Mouse (Mus musculus) gonadal fat pad, adult 2 months (tissue): ENCODE results near the gene Frmd8. TPM values are rescaled to one million over a fixed set of nuclear protein-coding genes. Genes with fewer than 3 reads are reported as not detected.

Source experiments
- DNase-seq: peaks from one replicate; pipeline ENCODE4 v3.0.0-alpha.2; 2012; ENCODE audit warnings: low read depth
- polyA plus RNA-seq: library from polyadenylated mRNA; depleted of rRNA; stranded (reverse); fragments of >200 nt; gene quantifications from 2 replicates; pipeline ENCODE4 v1.2.3, GENCODE M21; 2012; rRNA removed

Frmd8 gene
- polyA plus RNA-seq, 1 experiment: 15.1 TPM

DNA sequence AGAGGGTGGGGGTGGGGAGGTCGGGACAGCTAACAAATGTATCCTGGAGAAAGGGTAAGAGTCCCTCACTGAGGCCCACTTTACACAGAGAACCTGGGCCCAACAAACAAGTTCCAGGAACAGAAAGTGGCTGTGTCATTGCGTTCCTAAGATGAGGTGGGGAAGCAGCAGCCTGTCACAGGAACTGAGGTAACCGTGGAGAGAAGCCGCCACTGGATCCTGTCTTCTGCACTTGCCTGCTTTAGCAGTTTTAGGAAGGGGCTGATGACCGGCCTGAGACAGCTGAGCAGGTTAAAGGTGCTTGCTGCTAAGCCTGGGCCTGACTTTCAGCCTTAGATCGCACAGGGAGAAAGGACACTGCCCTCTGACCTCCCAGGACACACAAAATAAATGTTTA lies 68.3 kb downstream of the Frmd8 start:
- no peak for DNase-seq

DNA sequence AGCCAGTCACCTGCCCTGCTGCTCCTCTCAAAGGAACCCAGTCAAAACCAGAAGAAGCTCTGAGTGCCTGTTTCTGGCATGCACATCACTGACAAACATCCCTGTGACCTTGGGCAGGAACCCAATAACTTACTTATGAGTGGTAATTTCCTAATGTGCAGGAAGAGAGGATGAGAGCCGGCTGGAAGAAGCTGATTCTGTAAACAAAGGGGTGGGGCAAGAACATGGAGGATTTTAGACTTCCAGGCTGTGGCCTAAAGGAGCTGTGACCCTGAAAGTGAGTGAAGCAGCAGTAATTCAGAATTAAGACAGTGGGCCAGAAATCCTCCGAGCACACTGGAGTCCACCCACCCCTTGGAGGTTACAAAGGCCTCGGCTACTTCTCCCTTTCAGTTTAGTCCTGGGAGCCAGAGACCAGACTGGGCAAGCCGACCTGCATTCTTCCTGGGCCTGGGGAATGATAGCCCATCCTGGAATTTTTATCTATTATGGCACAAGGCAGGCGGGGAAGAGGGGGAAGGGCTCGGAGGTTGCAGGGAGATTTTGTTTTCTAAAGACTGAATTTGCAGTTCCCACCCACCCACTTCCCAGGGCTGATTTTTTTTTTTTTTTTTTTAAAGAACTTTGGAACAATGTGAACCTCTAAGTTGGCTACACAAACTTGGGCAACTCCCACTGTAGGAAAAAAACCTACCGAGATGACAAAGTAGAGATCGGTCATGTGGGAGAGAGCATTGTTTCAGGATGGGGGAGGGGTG lies 68.8 kb downstream of the Frmd8 start:
- DNase-seq: no peak

DNA sequence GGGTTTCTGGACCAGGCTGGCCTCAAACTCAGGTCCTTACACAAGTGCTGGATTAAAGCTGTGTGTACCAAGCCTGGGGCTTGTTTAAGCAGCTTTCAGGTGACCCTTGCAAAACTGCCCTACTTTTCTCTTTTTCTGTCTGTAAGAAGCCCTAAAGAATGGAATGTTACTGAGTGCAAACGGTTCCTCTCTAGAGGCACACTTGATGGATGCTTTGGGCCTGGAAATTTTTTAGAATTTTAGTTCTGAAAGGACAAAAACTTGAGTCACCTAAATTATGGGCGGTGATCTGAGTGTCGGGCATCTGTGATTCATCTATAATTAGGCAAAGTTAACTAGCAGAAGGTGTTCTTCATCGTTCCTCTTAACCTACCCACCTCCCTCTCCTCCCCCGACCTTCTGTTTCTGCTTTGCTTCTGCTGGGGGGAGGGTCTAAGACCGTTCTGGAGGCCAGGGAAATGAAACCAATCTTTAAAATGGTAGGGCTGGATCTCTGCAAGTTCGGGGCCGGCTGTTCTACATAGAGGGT lies 70.6 kb downstream of the Frmd8 start:
- DNase-seq: no peak

DNA sequence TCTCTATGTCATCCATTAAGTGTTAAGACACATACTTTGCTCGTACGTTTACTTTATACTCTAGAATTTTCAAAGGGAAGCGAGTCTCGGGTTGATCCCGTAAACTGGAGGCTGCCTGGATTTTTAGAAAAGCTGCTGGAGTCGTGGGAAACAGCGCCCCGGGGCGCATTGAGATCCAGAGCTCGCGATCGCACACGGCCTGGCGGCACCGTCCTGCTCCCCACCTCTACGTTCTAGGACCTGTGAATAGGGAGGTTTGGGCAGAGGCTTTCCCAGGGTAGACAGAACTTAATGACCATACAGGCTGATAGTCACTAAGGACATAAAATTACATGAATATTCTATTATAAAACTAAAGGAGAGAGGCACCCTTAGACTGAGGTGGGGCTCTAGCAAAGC lies 71.2 kb downstream of the Frmd8 start:
- DNase-seq: no peak

DNA sequence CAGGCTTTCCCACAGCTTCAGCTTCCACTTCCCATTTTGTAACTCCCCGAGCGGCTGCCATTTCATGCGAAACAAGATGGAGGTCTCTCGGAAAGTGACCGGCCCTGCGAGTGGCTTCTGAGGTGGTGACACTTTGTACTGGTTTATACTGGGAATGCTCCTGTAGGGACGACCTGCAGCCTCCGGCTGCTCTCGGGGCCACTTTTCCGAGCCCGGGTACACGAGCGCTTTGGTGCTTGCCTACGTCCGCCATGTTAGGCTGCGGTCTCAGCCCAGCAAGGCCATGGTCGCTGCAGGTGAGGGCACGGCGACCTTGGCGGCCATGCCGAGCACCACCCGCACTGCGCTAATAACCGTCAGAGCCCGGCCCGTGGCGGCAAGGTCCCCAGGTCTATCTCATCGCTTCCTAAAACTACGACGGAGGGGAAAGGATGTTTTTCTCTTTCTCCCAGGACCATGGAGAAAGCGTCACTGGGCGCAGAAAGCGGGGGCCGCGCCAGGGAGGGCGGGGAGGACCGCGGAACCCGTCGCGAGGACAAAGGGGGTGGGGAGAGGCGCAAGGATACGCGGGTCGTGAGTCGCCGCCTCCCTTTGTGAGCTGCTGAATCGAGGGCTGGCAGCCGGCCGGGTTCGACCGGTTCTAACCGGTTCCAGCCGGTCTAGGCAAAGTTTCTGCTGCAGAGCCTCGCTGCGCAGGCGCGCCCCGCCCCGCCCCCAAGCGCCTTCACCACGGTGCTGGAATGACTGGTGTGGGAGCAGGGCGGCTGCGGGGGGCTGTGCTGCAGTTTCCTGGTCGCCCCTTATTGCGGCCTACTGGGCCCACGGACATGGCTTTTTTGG lies 71.8 kb downstream of the Frmd8 start:
- DNase-seq: no peak

DNA sequence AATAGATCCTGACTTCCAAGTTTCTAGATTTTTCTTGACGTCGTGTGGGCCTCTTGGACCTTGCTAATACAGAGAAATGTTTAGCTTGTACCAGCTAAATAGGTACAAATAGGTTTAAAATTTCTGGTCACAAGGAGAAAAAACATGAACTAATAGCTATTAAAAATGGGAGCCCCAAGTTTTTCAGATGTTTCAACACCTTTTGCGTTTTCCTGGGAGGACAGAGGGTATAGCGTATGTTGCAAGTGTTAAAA lies 72.4 kb downstream of the Frmd8 start:
- DNase-seq: no peak

DNA sequence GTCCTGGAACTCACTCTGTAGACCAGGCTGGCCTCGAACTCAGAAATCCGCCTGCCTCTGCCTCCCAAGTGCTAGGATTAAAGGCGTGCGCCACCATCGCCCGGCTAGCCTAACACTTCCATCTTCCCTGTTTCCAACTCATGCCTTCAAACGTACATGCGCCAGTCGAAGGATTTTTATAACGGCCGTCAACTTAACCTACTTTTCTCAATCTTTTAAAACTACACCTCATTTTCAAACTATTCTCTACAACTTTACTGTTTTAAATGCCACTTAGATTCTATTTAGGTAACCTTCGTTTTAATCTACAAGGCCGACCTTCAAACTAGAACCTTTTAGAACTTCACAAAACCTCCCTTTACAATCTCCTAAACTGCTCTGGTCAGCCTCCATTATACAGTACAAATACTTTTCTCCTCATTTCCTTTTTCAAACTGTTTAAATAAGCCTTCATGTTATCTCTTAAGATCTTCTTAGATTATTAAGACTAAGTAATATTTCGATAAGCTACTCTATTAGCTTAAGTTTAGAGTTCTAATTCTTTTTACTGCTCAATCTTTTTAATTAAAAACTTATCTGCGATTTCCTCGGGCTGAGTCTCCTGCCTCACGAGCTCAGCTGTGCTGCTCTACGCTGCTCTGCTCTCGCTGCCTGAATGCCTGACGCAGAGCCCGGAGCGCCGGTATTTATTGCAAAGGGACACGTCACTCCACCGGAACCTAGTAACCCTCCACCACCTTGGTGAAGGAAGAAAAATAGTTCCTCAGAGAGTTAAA lies 72.9 kb downstream of the Frmd8 start:
- no peak for DNase-seq

DNA sequence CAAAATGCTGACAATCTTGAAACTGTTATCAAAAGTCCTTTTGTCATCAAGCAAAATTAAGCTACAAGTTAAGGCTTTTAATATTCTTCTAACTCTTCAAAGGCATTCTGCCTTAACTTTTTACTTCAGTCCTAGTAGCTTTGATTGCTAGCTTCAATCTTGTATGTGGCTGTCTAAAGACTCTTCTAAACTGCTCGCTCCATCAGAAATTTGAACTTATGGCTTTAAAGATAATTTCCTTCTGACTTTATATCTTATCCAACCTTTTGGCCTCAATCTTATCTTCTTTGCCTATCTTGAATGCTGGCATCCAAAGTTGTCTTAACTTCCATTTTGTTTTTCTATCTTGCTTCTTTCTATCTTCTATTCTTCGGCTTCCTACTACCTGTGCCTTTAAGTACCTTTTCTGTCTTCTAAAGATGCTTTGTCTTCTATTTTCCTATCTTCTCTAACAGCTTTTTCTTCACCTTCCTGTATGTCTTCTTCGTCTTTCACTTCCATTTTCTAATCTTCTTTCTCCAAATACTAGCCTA lies 73.6 kb downstream of the Frmd8 start:
- DNase-seq: no peak

DNA sequence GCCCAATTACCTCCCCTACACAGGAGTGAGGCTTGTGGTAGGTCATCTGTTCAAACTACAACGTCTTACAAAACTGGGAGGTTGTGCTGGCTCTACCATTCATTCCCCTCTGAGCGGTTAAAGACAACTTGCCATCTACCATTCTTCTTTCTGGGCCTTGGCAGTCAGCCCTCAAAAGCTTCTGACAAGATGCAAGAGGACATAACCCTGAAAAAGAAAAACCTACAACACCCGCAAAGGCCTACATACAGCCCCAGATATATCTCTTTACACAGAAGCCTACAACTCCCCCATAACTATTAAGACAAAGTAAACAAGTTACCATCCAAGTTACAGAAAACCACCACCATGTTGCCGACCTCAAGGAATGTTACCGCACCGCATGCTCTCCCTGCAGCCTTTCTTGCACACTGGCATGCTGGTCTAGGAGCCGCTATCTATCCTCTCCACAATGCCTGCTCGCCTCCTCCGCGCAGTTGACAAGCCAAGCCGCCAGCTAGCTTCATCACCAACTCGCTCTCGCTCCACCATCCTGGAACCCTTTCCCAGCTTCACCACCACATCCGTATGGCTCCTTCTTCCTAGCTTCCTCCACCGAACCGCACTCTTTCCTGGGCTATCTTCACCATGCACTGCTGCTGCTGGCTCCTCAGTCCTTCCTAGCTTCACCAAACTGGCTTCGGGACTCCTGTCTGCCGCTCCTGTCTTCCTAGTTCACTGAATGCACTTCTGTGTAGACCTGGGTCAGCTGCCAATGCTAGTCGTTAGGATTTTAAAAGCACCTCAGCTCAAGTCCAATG lies 74.2 kb downstream of the Frmd8 start:
- no peak for DNase-seq

DNA sequence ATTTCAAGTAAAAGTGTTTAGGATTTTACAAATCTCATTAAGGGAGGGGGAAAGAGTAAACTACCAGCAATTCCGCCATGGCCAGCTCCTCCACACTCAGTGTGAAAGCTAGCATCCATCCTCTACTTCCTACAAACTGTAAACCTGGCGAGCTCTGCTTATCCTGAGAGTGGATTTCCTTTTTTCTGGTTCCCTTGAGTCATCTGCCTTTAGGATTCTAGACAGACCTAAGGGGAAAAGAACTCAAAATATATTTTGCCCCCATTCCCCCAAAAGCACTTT lies 74.8 kb downstream of the Frmd8 start:
- DNase-seq: no peak

Other genes with a start within 250 kb of the Frmd8 start
- gene Rela, start 237.8 kb downstream of the Frmd8 start, polyA plus RNA-seq: 66.8 and 81.8 TPM in 2 replicates
- gene Sipa1, start 211.6 kb downstream of the Frmd8 start, polyA plus RNA-seq: 36.3 and 45.7 TPM in 2 replicates
- gene Map3k11, start 186.5 kb downstream of the Frmd8 start, polyA plus RNA-seq: 50.6 and 52.8 TPM in 2 replicates
- 80.2 and 87.4 TPM in 2 replicates for gene Pcnx3, start 186.4 kb downstream of the Frmd8 start, polyA plus RNA-seq
- gene Kcnk7, start 170.9 kb downstream of the Frmd8 start, polyA plus RNA-seq: 0.33 and 0.36 TPM in 2 replicates
- gene Ehbp1l1, start 149.0 kb downstream of the Frmd8 start, polyA plus RNA-seq: 43.8 and 64.4 TPM in 2 replicates
- 160 and 194 TPM in 2 replicates for gene Fam89b, start 145.6 kb downstream of the Frmd8 start, polyA plus RNA-seq
- 186 and 257 TPM in 2 replicates for gene Ltbp3, start 134.4 kb downstream of the Frmd8 start, polyA plus RNA-seq
- gene Scyl1, start 103.9 kb downstream of the Frmd8 start, polyA plus RNA-seq: 155 TPM in 2 replicates
- 17.3 and 25.7 TPM in 2 replicates for gene Slc25a45, start 2.5 kb upstream of the Frmd8 start, polyA plus RNA-seq
- 0.70 and 0.75 TPM in 2 replicates for gene Tigd3, start 18.9 kb upstream of the Frmd8 start, polyA plus RNA-seq
- 71.5 and 79.4 TPM in 2 replicates for gene Dpf2, start 37.7 kb upstream of the Frmd8 start, polyA plus RNA-seq
- gene Cdc42ep2, start 49.5 kb upstream of the Frmd8 start, polyA plus RNA-seq: 12.9 and 17.6 TPM in 2 replicates
- gene Pola2, start 88.9 kb upstream of the Frmd8 start, polyA plus RNA-seq: 29.1 and 43.2 TPM in 2 replicates
- gene Slc22a20, start 110.9 kb upstream of the Frmd8 start, polyA plus RNA-seq: not detected in 2 replicates
- gene Capn1, start 140.6 kb upstream of the Frmd8 start, polyA plus RNA-seq: 70.6 and 85.2 TPM in 2 replicates
- 55.6 and 104 TPM in 2 replicates for gene Syvn1, start 171.3 kb upstream of the Frmd8 start, polyA plus RNA-seq
- gene Mrpl49, start 182.5 kb upstream of the Frmd8 start, polyA plus RNA-seq: 28.3 and 29.0 TPM in 2 replicates
- 1,249 and 1,627 TPM in 2 replicates for gene Fau, start 182.6 kb upstream of the Frmd8 start, polyA plus RNA-seq
- 60.6 and 60.9 TPM in 2 replicates for gene Znhit2, start 185.9 kb upstream of the Frmd8 start, polyA plus RNA-seq
- gene Tm7sf2, start 193.1 kb upstream of the Frmd8 start, polyA plus RNA-seq: 98.2 and 115 TPM in 2 replicates
- gene Vps51, start 202.0 kb upstream of the Frmd8 start, polyA plus RNA-seq: 56.9 and 64.6 TPM in 2 replicates
- gene Tmem262, start 204.8 kb upstream of the Frmd8 start, polyA plus RNA-seq: 1.2 TPM in 1 of 2 replicates, not detected in the other
- gene Gm28374, start 207.0 kb upstream of the Frmd8 start, polyA plus RNA-seq: 0.20 and 0.23 TPM in 2 replicates
- gene Zfpl1, start 209.7 kb upstream of the Frmd8 start, polyA plus RNA-seq: 106 and 118 TPM in 2 replicates
- 1.0 TPM in 2 replicates for gene Cdca5, start 209.7 kb upstream of the Frmd8 start, polyA plus RNA-seq
- gene AC131692.1, start 219.1 kb upstream of the Frmd8 start, polyA plus RNA-seq: 0.37 TPM in 1 of 2 replicates, not detected in the other
- 0.06 and 0.12 TPM in 2 replicates for gene Naaladl1, start 230.5 kb upstream of the Frmd8 start, polyA plus RNA-seq
- 25.5 and 26.0 TPM in 2 replicates for gene Sac3d1, start 243.4 kb upstream of the Frmd8 start, polyA plus RNA-seq